Mouse (Mus musculus): ENCODE results near the gene Sdc3. TPM values are rescaled to one million over a fixed set of nuclear protein-coding genes. Genes with fewer than 3 reads are reported as not detected.

Gene Sdc3
- polyA plus RNA-seq, 1 experiment from 2014 or later: 110 TPM

- Histone ChIP-seq H3K27me3 (ENCODE audit: control insufficient read depth, insufficient read depth, low read length) (no peaks in the 10 kb centered on the region), H3K4me1 (replicated peaks; ENCODE audit: control insufficient read depth, insufficient read depth, low read length) (peaks cover 68% of the 10 kb centered on the region), H3K4me2 (replicated peaks) (no peak overlapping the region), H3K36me3 (replicated peaks; ENCODE audit: control insufficient read depth, insufficient read depth) (no peaks in the 10 kb centered on the region), H3K9ac (no peak overlapping the region), H3K9me3 (ENCODE audit: control insufficient read depth, low read length) (no peaks in the 10 kb centered on the region), H3K27ac (no peak overlapping the region), H3K4me3 (replicated peaks; ENCODE audit: low read length) (no peak overlapping the region)
- ATAC-seq (ENCODE audit: low FRiP score): no peak
- WGBS: 14% methylated on average over 5 of the region's 5 CpGs
- no peak for DNase-seq (ENCODE audit: low spot score)
Measured at GRCm38 (mm10) chr4:130809784-130810183, 17.4 kb downstream of the Sdc3 start.

DNA sequence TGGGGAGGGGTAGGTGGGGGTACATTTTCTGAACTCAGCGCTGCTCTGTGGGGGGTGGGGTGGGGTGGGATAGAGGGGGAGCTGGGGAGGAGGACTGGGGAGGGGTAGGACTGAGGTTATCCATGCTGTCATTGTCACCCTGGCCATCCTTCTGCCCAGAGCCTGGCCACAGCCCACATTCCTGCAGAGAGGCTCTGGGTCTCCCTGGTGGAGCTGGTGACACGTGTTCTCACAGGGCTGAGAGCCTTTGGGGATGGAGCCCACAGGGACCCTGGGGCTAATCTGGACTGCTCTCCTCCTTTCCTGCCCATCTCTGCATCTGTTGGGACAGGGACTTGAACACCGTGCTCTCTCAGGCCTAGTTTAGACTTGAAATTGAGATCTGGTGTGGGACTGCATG, 18.5 kb downstream of the Sdc3 start:
- ATAC-seq (ENCODE audit: low FRiP score): peak; percentile 28; the same call in 1 of the 2 replicates
- H3K9me3 ChIP-seq (ENCODE audit: control insufficient read depth, low read length): no peaks in the 10 kb centered on the region
- no peaks in the 10 kb centered on the region for H3K27me3 ChIP-seq (ENCODE audit: control insufficient read depth, insufficient read depth, low read length)
- no peak overlapping the region for H3K4me2 ChIP-seq (replicated peaks)
- 12% methylated on average over 2 of the region's 3 CpGs for WGBS
- peaks cover 68% of the 10 kb centered on the region for H3K4me1 ChIP-seq (replicated peaks; ENCODE audit: control insufficient read depth, insufficient read depth, low read length)
- no peaks in the 10 kb centered on the region for H3K36me3 ChIP-seq (replicated peaks; ENCODE audit: control insufficient read depth, insufficient read depth)
- no peak for DNase-seq (ENCODE audit: low spot score)
- H3K4me3 ChIP-seq (replicated peaks; ENCODE audit: low read length): no peak overlapping the region
- H3K27ac ChIP-seq: no peak overlapping the region
- no peak overlapping the region for H3K9ac ChIP-seq

DNA sequence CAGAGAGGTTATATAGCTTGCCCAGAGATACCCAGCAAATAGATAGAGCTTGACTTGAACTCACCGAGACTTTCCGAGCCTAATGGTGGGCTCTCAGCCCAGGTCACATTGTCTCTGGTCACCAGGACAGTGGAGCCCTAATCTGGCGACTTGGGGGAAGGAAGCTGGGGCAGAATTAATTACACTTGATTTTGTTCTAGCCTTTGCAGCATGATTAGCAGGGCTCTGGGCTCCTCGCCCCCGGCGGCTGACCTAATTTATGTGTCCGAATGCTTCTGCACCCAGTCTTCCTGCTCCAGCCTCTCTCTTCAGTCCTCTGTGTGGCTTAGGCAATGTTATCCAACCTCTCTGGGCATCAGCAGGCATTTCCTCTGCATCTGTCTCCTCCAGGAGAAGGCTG, 19.0 kb downstream of the Sdc3 start:
- no peak for ATAC-seq (ENCODE audit: low FRiP score)
- H3K36me3 ChIP-seq (replicated peaks; ENCODE audit: control insufficient read depth, insufficient read depth): peaks cover 3% of the 10 kb centered on the region; the same call in 1 of the 2 replicates
- 38% methylated on average over 7 of the region's 7 CpGs for WGBS
- peaks cover 66% of the 10 kb centered on the region for H3K4me1 ChIP-seq (replicated peaks; ENCODE audit: control insufficient read depth, insufficient read depth, low read length)
- H3K27ac ChIP-seq: 0 out of 2 replicates have a peak overlapping the region, but pooled peaks have one; percentile 16
- no peak overlapping the region for H3K4me2 ChIP-seq (replicated peaks)
- H3K4me3 ChIP-seq (replicated peaks; ENCODE audit: low read length): no peak overlapping the region
- H3K9me3 ChIP-seq (ENCODE audit: control insufficient read depth, low read length): no peaks in the 10 kb centered on the region
- DNase-seq (ENCODE audit: low spot score): no peak
- no peak overlapping the region for H3K9ac ChIP-seq
- no peaks in the 10 kb centered on the region for H3K27me3 ChIP-seq (ENCODE audit: control insufficient read depth, insufficient read depth, low read length)

DNA sequence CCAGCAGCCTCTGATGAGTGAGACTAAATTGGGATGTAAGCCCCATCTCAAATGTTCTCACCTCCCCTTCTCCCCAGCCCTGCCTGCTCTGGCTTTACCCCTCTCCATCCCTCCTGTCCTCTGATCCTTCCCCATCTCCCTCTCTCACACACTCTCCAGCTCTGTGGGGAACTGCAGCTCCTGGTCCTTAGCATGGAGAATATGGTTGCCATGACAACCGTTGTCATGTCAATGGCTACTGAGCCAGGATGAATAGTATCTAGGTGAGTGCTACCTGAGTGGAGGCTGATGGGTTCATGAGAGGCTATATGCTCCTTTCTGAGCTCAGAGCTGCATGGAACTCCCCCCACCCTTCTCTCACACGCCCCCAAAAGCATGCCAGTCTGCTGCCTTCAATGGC, 21.6 kb downstream of the Sdc3 start:
- 36% methylated on average over 2 of the region's 2 CpGs for WGBS
- Histone ChIP-seq H3K27me3 (ENCODE audit: control insufficient read depth, insufficient read depth, low read length) (no peaks in the 10 kb centered on the region), H3K9ac (peak overlapping the region; percentile 40), H3K4me2 (replicated peaks) (peak overlapping the region; percentile 32), H3K4me1 (replicated peaks; ENCODE audit: control insufficient read depth, insufficient read depth, low read length) (peaks cover 65% of the 10 kb centered on the region), H3K9me3 (ENCODE audit: control insufficient read depth, low read length) (no peaks in the 10 kb centered on the region), H3K36me3 (replicated peaks; ENCODE audit: control insufficient read depth, insufficient read depth) (peaks cover 12% of the 10 kb centered on the region), H3K27ac (peak overlapping the region; percentile 87), H3K4me3 (replicated peaks; ENCODE audit: low read length) (no peak overlapping the region)
- peak; percentile 67 for ATAC-seq (ENCODE audit: low FRiP score)
- peak; percentile 78 for DNase-seq (ENCODE audit: low spot score)

GRCm38 (mm10) chr4:130814742-130815330, 22.5 kb downstream of the Sdc3 start:
- DNase-seq (ENCODE audit: low spot score): peak; percentile 73

DNA sequence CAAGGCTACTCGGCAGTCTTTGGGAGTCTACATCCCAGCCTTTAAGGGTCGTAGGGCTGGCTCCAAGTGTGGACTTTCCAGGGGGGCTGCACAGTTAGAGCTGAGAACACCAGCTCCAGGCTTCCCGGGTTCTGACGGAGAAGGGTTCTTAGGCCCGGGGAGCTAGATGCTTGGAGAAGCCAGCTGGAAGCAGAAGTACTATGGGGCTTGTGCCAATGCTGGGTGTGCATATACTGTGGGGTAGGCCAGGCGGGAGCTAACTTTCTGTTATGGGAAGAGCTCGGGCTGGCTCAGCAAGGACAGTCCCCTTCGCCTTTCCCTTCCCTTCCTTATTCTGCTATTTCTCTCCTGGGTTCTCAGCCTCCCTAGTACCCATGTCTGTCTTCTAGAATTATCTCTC, 23.5 kb downstream of the Sdc3 start:
- Histone ChIP-seq H3K9ac (no peak overlapping the region), H3K27me3 (ENCODE audit: control insufficient read depth, insufficient read depth, low read length) (no peaks in the 10 kb centered on the region), H3K4me1 (replicated peaks; ENCODE audit: control insufficient read depth, insufficient read depth, low read length) (peaks cover 50% of the 10 kb centered on the region), H3K36me3 (replicated peaks; ENCODE audit: control insufficient read depth, insufficient read depth) (peaks cover 17% of the 10 kb centered on the region), H3K4me3 (replicated peaks; ENCODE audit: low read length) (no peak overlapping the region), H3K27ac (0 out of 2 replicates have a peak overlapping the region, but pooled peaks have one; percentile 87), H3K4me2 (replicated peaks) (no peak overlapping the region), H3K9me3 (ENCODE audit: control insufficient read depth, low read length) (no peaks in the 10 kb centered on the region)
- WGBS: 86% methylated on average over 8 of the region's 8 CpGs
- ATAC-seq (ENCODE audit: low FRiP score): no peak
- DNase-seq (ENCODE audit: low spot score): no peak

More at GRCm38 (mm10) chr4:130814742-130815330, 22.5 kb downstream of the Sdc3 start:
- peak; percentile 73 for ATAC-seq (ENCODE audit: low FRiP score)
- no peak overlapping the region for H3K9ac ChIP-seq
- 36% methylated on average over 8 of the region's 8 CpGs for WGBS
- no peaks in the 10 kb centered on the region for H3K27me3 ChIP-seq (ENCODE audit: control insufficient read depth, insufficient read depth, low read length)
- no peak overlapping the region for H3K4me2 ChIP-seq (replicated peaks)
- H3K4me1 ChIP-seq (replicated peaks; ENCODE audit: control insufficient read depth, insufficient read depth, low read length): peaks cover 56% of the 10 kb centered on the region
- peak overlapping the region; percentile 87 for H3K27ac ChIP-seq
- no peaks in the 10 kb centered on the region for H3K9me3 ChIP-seq (ENCODE audit: control insufficient read depth, low read length)
- no peak overlapping the region for H3K4me3 ChIP-seq (replicated peaks; ENCODE audit: low read length)
- peaks cover 17% of the 10 kb centered on the region for H3K36me3 ChIP-seq (replicated peaks; ENCODE audit: control insufficient read depth, insufficient read depth)

GRCm38 (mm10) chr4:130819806-130820205, 27.5 kb downstream of the Sdc3 start:
- H3K4me1 ChIP-seq (replicated peaks; ENCODE audit: control insufficient read depth, insufficient read depth, low read length): peaks cover 12% of the 10 kb centered on the region
- no peaks in the 10 kb centered on the region for H3K9me3 ChIP-seq (ENCODE audit: control insufficient read depth, low read length)
- H3K9ac ChIP-seq: no peak overlapping the region
- DNase-seq (ENCODE audit: low spot score): no peak
- peaks cover 50% of the 10 kb centered on the region for H3K36me3 ChIP-seq (replicated peaks; ENCODE audit: control insufficient read depth, insufficient read depth)
- no peak overlapping the region for H3K4me3 ChIP-seq (replicated peaks; ENCODE audit: low read length)
- no peak for ATAC-seq (ENCODE audit: low FRiP score)
- no peaks in the 10 kb centered on the region for H3K27me3 ChIP-seq (ENCODE audit: control insufficient read depth, insufficient read depth, low read length)
- 88% methylated on average over 3 of the region's 3 CpGs for WGBS
- no peak overlapping the region for H3K4me2 ChIP-seq (replicated peaks)
- H3K27ac ChIP-seq: no peak overlapping the region

- Histone ChIP-seq H3K9ac (no peak overlapping the region), H3K4me1 (replicated peaks; ENCODE audit: control insufficient read depth, insufficient read depth, low read length) (peaks cover 3% of the 10 kb centered on the region; the same call in 1 of the 2 replicates), H3K27me3 (ENCODE audit: control insufficient read depth, insufficient read depth, low read length) (no peaks in the 10 kb centered on the region), H3K4me3 (replicated peaks; ENCODE audit: low read length) (no peak overlapping the region), H3K4me2 (replicated peaks) (no peak overlapping the region), H3K27ac (no peak overlapping the region), H3K9me3 (ENCODE audit: control insufficient read depth, low read length) (no peaks in the 10 kb centered on the region), H3K36me3 (replicated peaks; ENCODE audit: control insufficient read depth, insufficient read depth) (peaks cover 59% of the 10 kb centered on the region)
- DNase-seq (ENCODE audit: low spot score) (no peak), ATAC-seq (ENCODE audit: low FRiP score) (no peak)
- 75% methylated on average over 7 of the region's 7 CpGs for WGBS
Measured at GRCm38 (mm10) chr4:130820594-130821255, 28.4 kb downstream of the Sdc3 start.

DNA sequence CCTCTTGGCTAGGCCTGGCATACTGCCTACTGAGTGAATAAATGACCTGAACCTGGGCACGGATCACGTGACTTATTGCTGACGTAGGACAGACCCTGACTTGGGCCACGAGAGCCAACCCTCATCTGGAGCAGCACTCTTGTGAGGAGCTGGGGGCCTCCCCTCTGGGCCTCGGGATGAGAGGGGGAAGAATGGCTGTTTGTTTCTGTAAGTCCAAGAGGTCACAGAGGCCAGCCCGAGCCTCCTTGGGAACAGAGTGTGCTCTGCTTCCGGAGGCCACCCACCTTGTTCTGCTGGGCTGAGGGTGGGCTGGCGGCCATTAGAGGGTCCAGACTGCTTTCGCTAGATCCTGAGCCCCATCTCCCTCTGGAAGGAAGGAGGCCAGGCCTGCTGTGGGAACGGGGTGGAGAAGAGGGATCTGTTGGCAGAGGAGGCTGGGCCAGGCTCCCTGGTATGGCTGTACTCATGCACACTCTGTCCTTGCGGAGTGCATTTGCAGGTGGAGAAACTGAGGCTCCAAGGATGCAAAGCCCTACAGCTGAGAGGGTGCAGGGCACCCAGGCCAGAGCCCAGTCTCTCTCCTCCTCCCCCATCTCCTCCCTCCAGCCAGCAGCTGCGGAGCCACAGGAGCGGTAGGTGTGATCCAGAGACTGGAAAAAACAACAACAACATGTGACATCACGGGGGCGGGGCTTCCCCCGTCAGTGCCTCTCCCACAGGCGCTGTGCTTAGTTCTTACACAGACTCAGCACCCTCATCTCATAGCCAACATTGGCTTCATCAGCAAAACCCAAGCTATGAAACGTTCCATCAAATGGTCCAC, 36.7 kb downstream of the Sdc3 start:
- no peak overlapping the region for H3K4me3 ChIP-seq (replicated peaks; ENCODE audit: low read length)
- 9% methylated on average over 18 of the region's 18 CpGs for WGBS
- no peaks in the 10 kb centered on the region for H3K9me3 ChIP-seq (ENCODE audit: control insufficient read depth, low read length)
- H3K4me2 ChIP-seq (replicated peaks): peak overlapping the region; percentile 19; the same call in 1 of the 2 replicates
- 0 out of 2 replicates have a peak, but pooled peaks have one; percentile 32 for ATAC-seq (ENCODE audit: low FRiP score)
- peak; percentile 59 for DNase-seq (ENCODE audit: low spot score)
- H3K36me3 ChIP-seq (replicated peaks; ENCODE audit: control insufficient read depth, insufficient read depth): peaks cover 13% of the 10 kb centered on the region; the same call in 1 of the 2 replicates
- H3K9ac ChIP-seq: no peak overlapping the region
- H3K27ac ChIP-seq: peak overlapping the region; percentile 43; the same call in 1 of the 2 replicates
- H3K27me3 ChIP-seq (ENCODE audit: control insufficient read depth, insufficient read depth, low read length): no peaks in the 10 kb centered on the region
- H3K4me1 ChIP-seq (replicated peaks; ENCODE audit: control insufficient read depth, insufficient read depth, low read length): peaks cover 10% of the 10 kb centered on the region; the same call in 1 of the 2 replicates
